Mouse (Mus musculus): ENCODE data around the gene Chkb.

Gene Chkb

DNA sequence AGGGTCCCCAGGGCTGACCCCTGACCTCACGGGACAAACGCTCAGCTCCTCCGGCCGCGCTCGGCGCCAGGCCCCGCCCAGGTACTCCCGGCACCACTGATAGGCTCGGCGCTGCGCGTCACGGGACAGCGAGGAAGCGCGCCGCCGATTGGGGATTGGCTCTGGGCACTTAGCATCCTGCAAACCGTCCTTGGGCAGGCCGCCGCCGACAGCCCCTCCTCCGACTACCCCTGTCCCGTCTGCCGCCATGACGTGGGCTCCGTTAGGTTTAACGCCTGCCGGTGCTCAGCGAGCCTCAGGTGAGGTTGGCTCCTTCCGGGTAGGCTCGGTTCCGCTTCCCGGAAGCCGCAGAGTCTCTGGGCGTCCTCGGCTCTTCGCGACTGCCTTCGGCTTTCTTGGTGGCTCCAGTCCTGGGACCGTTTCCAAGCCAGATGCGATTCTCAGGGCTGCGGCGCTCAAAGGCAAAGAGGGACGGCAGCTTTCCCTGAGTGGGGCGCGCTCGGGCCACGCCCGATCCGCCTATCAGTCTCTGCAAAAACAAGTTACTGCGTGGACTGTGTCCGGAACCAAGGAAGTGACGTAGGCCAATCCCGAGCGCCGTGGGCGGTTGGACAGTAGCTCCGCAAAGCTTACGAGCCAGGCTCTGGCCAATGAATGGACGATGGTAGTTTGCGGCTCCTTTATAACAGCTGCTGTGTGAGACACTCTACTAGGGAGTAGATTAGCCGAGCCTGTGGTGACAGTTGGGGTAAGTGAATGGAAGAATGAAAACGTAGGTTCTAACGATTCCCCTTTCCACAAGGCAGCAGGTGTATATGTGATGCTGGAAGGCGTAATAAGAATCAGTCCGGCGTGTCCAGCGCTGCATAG is at the start of gene Chkb, which contains the start of the genes C730034F03Rik and Gm44502:
Gene Chkb (minus strand): TSS at position 557 of the 870 bp plus-strand sequence.
Gene C730034F03Rik (plus strand): TSS at position 238 of the 870 bp plus-strand sequence.
Gene Gm44502 (minus strand): TSS at position 345 of the 870 bp plus-strand sequence.
- DNase-seq = peak; percentile 96

DNA sequence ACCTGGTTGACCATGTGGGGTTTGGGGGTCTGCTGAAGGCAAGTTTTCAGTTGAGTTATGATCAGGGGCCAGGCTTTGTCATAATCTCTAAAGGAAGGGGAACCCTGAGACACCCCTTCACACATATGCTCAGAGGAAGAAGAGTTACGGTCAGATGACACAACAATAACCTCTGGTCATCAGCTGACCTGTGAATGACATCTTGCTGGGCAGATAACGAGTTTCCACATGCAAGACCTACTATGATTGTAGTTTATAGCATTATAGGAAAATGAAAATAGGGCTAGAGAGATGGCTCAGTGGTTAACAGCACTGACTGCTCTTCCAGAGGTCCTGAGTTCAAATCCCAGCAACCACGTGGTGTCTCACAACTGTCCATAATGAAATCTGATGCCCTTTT is 48.9 kb upstream of the Chkb start:
- DNase-seq = no peak

DNA sequence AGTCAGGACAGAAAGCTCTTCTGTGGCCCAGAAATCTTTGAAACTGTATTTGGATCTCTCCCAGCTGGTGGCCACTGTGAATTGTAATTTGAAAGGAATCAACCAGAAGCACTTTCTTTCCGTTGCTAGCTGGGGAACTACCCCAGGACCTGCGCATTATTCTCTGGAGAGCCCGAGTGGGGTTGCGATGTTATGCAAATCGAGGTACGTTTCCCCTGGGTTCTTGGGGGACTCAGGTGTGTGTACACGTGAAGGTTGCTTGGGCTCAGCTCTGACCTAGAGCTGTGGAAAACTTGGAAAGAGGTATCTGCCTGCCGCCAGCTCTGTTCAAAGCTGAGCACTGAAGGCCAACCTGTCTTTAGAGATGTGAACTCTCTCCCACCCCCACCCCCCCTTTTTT is 48.1 kb upstream of the Chkb start:
- peak; percentile 51 for DNase-seq

DNA sequence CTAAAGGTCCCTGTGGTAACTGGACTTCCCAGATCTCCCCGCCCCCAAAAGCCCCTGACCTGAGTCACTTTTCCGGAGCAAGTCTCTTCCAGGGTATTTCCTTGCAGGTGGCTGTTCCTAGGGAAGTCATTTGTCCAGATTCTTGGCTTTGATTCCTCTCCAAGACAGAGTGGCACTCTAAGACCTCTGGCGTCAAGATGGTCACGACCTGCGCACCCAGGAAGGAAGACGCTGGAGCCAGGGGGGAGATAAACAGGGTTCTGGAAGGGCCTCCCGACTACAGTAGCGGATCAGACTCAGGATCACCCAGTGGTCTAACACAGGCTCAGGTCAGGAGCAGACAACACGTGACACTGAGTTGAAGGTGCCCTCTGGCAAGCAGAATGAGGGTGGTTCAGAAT is 47.4 kb upstream of the Chkb start, which contains the start of gene Arsa:
Gene Arsa (minus strand): TSS at position 335 of the 401 bp plus-strand sequence.
- peak; percentile 58 for DNase-seq

DNA sequence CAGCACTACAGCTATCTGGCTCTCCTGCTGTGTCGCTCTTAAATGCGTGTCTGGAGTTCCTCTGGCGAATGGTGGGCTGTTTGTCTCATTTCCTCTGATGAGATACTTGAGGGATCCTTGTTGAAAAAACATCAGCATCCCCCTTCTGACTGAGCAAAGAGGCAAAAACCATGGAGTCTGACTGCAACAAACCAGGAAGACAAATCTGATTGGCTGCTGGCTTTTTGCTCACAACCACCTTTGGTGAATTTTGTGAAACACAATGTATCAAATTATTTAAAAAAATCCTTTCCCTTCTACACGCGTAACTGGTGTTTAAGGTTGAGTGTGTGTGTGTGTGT is 46.7 kb upstream of the Chkb start:
- no peak for DNase-seq

DNA sequence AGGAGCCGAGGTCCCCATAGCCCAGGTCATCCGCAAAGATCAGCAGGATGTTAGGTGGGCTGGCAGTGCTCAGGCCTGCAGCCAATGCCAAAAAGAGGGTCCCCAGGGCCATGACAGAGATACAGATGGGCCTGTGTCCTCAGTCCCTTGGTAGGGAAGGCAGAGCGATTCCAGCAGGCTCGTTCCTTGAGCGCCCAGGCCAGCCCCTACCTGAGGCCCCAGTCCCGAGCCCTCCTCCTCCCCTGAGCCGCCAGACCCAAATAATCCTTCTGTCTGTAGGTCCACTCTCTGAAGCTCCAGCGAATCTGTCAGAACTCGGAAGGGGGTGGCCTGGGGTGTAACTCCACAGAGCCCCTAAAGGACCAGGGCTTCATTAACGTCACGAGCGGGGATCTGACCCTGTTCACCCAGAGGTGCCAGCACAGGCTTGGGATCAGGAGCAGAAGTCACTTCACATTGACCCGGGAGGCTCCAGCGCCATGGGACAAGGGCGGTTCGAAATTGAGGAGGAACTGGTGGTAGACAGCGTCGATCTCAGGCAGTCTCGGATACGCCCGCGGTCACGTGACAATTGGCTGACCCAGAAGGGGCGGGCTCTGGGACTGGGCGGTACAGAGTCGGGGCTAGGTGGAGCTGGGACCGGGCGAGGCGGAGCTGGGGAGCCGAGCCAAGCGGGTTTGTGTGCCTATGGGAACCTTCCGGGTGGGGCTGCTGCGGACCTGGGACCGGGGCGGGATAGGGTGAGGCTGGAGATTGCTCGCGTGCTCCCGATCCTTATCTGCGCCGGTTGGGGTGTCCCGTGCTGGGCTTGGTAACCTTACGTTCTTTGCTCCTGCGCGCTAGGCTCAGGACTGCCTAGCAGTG is 46.1 kb upstream of the Chkb start:
- DNase-seq = peak; percentile 97

DNA sequence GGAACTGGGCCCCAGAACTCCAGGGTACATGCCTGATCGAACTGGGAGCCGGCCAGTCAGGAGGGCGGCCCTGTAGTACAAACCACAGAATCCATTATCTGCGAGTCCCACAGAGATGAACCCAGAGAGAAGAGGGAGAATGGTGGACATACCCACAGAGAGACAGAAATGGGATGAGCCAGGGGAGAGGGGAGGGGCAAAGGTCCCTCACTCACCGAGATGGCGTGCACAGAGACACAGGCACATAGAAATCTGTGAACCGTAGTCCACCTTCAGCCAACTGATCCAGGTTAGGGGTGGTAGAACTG is 45.5 kb upstream of the Chkb start:
- DNase-seq = no peak

DNA sequence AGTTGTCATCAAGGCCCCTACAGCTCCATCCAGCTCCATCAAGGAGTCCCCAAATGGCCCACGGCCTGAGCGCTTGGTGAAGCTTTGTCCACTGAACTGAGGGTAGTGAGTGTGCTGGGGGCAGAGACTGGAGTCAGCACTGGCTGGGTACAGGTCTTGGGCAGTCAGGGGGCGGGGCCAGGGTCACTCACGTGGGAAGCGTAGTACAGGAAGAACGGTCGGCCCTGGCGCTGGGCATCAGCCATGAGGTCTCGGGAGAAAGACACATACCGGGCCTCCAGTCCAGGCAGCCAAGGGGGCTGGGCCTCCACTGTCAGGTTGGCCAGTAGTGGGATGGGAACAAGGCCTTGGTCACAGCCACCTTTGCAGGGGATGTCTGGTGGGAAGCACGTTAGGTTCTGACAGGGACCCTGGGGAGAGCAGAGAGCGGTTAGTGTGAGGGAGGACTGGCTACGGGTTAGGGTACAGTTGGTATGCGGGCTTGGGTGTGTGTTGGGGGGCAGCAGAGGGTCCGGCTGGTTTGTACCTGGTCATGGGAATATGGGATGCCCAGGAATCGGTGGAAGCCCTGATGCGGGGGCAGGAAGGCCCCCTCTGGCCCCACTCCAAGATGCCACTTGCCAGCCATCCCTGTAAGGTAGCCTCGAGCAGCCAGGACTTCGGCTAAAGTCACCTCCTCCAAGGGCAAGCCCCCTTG is 45.0 kb upstream of the Chkb start:
- peak; percentile 73 for DNase-seq

DNA sequence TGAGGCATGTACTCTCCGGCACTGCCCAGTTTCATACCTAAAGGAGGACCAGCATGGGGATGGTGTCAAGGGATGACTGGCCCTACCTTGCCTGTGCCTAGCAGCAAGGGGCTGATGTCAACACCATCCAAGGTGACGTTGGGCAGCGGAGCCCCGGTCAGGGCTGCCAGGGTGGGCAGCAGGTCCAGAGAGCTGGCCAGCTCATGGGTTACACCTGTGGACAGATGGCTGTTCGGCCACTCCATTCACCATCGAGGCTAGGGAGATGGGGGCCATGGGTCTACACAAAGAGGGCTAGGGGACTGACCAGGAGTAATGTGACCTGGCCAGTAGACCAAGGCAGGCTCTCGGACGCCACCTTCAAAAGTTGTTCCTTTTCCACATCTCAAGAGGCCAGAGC is 44.2 kb upstream of the Chkb start:
- DNase-seq = peak; percentile 43

DNA sequence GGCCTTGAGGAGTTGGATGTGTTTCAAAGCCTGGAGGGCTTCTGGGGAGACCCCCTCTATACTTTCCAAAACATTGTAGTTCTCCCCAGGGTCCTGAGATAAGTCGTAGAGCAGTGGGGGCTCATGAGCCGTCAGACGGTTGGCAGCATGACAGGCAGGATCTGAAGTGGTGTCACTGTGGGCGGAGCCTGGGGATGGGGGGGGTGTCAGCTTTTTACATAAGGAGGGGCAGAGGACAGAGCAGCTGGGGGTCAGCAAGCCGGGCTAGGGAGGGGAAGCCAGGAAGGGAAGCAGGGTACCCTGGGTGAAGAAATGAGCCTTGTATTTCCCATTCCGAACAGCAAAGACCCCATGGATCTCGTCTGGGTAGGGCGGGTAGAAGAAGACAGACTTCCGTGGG is 43.7 kb upstream of the Chkb start:
- DNase-seq = no peak

DNA sequence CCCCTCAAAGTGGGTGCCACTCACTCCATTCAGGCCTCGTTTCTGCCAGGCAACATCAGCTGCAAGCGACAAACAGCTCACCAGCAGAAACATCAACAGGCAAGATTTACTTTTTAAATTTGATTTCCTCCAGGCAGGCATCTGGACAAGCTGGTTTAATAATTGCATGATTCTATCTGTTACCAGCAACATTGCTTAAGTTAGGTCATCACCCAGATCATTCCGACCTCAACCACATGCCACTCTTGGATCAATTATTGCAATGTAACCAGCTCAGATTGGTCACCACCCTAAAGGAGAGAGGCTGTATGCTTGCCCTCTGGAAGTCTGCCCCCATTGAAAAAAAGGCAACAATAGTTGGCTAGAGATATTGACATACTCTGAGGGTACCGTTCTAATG is 41.8 kb upstream of the Chkb start:
- DNase-seq = no peak

DNA sequence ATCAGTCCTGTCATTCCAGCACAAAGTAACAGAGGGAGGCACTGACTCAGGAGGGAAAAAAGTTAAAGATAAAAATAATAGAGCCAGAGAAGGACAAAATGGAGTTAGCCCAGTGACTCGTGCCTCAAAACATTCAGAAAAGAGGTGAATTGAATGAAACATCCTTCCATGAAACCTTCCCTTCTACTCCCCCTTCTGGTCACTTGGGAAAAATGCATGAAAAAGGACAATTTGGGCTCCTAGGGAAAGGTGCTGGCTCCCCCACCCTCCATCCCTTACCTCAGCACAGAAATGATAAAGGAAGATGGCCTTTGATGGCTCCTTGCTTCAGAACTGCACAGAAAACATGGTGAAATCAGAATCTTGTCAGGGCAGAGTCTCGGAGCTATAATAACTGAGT is 38.9 kb upstream of the Chkb start:
- DNase-seq = peak; percentile 57

DNA sequence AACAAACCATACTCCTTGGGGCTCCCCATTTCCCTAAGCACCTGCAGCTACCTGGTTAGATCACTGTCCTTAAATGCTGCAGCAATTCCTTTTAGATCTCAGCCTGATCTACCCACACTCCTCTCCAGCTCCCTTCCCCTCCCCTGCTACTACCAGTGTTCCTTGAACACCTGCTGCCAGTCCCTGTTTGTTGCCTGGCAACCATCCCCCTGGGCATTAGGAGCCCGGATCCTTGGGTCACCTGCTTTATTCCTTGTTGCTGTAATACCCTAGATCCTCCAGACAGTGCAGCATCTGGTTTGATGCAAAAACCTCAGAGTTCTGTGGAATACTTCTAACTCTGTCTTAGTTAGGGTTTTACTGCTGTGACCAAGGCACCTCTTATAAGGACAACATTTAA is 35.3 kb upstream of the Chkb start:
- DNase-seq = peak; percentile 41

DNA sequence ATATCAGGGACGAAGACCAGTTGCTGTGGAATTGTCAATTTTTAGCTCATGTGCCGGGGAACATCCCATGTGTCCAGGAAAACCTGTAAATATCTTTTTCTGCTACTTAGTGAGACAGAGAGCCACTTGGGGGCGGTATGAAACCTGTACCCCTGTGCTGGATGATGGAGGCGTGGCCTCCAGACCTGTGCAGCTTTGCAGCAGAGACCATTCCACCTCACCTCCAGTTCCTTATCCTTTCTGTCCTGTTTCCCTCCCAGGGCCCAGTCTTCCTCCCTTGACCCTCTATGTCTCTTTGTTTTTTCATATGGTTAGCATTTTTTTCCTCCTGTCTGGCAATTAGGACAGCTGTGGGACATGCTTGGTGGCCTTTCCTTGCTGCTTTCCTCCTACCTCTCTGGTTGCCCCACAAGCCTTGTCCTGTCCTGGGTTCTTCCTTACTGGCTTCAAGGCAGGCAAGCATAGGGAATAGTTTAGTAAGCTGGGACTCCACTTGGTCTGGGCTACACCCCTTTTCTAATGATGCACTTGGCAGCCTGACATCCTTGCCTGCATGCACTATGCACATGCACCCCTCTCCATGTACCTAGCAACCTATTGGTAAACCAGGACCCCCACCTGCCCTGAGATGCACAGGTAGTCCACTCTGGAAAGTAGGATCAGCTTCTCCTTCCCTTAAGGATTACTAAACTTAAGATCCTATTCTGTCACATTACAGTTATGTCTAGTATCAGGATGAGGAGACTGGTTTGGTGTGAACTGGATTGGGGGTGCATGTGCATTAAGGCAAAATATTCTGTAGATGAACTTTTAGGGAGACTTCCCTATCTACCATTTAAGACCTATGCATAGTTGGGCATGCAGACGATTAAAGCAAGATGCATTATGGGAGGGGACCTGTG is 33.9 kb upstream of the Chkb start:
- DNase-seq = peak; percentile 49

DNA sequence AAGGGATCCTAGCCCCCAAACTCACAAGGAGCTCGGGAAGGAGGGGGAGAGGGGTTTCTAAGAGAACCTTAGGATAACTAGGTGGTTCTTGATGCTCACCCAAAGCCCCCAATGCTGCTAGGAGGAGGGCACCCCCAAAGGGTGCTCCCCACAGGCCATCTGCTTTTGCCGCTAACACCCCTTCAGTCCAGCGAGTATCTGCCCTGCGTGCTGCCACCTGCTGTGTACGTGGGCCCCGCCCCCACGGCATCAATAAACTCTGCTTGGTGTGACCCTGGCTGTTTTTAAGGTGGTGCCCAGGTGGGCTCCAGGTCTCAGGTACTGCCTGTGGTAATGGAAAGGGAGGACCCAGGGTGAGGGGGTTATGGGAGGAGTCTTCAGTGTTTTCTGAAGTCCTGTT is 32.5 kb upstream of the Chkb start:
- peak; percentile 47 for DNase-seq

DNA sequence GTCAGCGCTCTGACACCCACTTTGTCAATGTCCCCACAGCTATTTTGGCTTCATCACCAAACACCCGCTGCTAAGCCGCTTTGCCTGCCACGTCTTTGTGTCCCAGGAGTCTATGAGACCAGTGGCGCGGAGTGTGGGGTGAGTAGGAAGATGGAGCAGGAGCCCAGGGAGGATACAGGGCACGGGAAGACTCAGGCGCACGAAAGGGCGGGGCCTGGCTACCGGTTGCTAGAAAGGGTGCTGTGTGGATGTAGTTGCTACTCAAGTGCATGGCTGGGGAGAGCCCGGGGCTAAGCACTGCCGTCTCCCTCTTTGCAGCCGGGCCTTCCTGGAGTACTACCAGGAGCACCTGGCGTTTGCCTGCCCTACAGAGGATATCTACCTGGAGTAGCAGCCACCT is 31.6 kb upstream of the Chkb start:
- DNase-seq = peak; percentile 41

DNA sequence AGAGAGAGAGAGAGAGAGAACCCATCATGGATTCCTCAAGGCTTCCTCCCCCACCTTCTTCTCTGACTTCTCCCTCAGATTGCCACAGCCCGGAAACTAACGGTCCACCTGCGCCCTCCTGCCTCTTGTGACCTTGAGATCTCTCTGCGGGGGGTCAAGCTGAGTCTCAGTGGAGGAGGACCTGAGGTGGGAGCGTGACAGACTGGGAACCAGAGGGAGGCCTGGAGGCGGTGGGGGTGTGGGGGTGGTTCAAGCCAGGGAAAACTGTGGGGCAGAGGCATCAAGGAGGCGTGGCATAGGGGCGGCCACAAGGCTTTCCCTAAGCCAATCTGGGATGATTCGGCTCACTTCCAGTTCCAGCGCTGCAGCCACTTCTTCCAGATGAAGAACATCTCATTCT is 30.6 kb upstream of the Chkb start:
- DNase-seq = peak; percentile 78

DNA sequence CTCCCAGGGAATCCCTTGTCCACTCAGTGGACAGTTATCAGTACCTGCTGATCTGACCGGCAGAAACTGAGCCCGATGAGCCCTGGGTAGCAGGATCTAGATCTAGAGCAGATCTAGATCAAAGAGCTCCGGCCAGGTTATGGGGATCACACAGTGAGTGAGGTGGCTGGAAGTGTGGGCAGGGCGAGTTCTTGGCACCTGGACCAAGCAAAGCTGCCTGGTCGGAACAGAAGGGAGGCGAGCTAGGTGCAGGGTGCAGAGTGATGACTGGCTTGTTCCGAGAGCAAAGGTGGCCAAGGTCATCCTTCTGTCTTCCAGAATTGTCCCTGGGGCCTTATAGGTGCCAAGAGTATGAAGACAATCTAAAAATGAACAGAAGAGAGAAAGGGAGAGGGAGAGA is 30.1 kb upstream of the Chkb start:
- peak; percentile 67 for DNase-seq

DNA sequence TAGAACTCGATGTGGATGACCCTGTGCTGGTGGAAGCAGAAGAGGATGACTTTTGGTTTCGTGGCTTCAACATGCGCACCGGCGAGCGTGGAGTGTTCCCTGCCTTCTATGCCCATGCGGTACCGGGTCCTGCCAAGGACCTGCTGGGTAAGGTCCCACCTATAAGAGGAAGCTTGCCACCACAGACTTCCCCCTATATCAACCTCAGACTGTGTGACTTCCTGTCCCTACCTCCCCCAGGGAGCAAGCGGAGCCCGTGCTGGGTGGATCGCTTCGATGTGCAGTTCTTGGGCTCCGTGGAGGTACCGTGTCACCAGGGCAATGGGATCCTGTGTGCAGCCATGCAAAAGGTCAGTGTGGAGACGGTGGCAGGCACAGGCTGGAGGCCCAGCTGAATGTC is 29.2 kb upstream of the Chkb start:
- DNase-seq = peak; percentile 30

DNA sequence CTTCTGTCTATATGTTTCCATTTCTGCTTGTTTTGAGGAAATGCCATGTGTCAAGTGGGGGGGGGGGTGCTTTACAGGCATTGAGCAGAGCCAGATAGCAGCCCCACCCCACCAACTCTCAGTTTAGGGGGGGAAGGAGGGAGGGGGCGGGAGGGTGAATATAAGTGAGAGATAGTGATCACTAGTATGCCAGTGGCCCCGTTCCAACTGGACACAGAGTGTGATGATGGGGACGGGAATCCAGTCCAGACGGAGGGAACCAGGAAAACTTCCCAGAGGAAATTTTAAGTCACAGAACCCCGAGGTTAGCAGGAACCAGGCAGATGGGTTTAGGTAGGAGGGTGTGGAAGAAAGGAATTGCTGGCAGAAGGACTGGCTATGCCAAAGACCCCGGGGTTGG is 25.9 kb upstream of the Chkb start:
- DNase-seq = peak; percentile 45

DNA sequence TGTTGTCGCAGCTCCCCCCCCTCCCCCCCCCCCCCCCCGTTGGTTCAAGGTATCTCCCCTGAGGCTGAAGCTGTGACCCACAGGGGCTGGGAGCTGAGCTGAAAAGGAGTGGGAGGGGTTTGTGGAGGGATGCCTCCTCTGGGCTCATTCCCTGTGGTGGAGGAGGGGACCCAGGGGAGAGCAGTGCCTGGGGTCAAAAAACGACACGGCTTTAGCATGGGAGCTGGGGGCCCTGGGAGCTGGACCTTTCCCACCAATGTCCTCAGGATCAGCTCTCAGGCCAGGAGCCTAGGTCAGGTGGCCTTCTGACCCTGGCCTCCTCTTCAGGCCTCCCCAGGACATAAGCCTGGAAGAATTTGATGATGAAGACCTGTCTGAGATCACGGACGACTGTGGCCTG is 25.1 kb upstream of the Chkb start:
- DNase-seq = peak; percentile 61

DNA sequence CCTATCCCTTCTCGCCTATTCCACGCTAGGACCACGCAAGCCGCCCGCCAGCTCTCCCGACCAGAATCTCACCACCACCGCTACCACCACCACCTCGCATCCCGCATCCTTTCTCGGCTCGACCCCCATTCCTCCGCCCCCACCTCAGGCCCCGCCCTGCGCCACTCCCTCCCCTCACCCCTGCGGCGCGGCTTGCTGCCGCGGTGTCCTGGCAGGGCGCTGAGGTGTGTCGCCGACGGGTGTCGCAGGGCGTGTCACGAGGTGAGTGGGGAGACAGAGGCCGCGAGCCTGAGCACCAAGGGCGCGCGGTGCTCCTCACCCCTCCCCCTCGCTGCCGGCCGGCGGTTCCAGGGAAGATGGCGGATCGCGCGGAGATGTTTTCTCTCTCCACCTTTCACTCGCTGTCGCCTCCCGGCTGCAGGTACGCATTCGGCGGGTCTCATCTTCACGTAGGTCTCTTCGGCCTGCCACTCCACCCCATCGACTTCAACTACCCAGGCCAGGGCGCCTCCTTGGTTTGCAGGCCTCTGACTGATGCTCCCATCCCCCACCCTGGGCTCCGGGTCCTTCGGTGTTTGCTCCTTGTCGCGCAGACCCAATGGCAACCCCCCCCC is 24.3 kb upstream of the Chkb start, which contains the start of gene Mapk8ip2:
Gene Mapk8ip2 (plus strand): TSS at position 49 of the 614 bp plus-strand sequence.
- DNase-seq = peak; percentile 86
